ENCODE assay signal across 9 mouse cellular contexts in genomic region chr17:25830200-25830753, GRCm38 (mm10). TPM values are rescaled to one million over a fixed set of nuclear protein-coding genes. Genes with fewer than 3 reads are reported as not detected.
A peak's percentile ranks its signal among the peaks of the same experiment; 100 is the strongest.
DNase-seq lines count a peak whose midpoint lies in the region; ATAC-seq and TF ChIP-seq lines count a peak whose summit lies in the region.
"Had no signal": no experiment of that assay in that cellular context is flagged by ENCODE, and none has a peak within 500 bp of the region (broad histone marks: within the 10 kb centered on the region; RNA-seq: fewer than 3 reads in every experiment).

No protein-coding gene starts in this region.

- 83% methylated on average over 4 of the region's 4 CpGs for WGBS in lung, postnatal 0 days
- 87% methylated on average over 4 of the region's 4 CpGs for WGBS in limb, embryonic 14.5 days
- 80% methylated on average over 4 of the region's 4 CpGs for WGBS in stomach, embryonic 15.5 days

- no peak for TF ChIP-seq CTCF in lung, postnatal 0 days (IDR thresholded peaks at IDR 0.05)

- H3K4me1 ChIP-seq in lung, postnatal 0 days (ENCODE audit: insufficient read depth, low read depth, low read length): peaks cover 35% of the 10 kb centered on the region
- peaks cover 40% of the 10 kb centered on the region for H3K4me1 ChIP-seq in limb, embryonic 14.5 days (ENCODE audit: control insufficient read depth, insufficient read depth, low read length)
- peaks cover 61% of the 10 kb centered on the region for H3K4me1 ChIP-seq in stomach, embryonic 15.5 days

- no peak for TF ChIP-seq EP300 in lung, postnatal 0 days (IDR thresholded peaks at IDR 0.05)

- no peak overlapping the region for H3K9ac ChIP-seq in lung, postnatal 0 days (replicated peaks; ENCODE audit: low read depth)
- H3K9ac ChIP-seq in limb, embryonic 14.5 days (ENCODE audit: low read depth, low read length, severe bottlenecking): no peak overlapping the region; the same call in 1 of the 2 replicates
- H3K9ac ChIP-seq in stomach, embryonic 15.5 days: no peak overlapping the region

- no peak overlapping the region for H3K4me3 ChIP-seq in lung, postnatal 0 days (ENCODE audit: low read depth, low read length)
- peak overlapping the region; percentile 67 for H3K4me3 ChIP-seq in limb, embryonic 14.5 days (replicated peaks; ENCODE audit: low read length)
- peak overlapping the region; percentile 89; the same call in 1 of the 2 replicates for H3K4me3 ChIP-seq in stomach, embryonic 15.5 days (replicated peaks)

- H3K27me3 ChIP-seq in lung, postnatal 0 days (replicated peaks; ENCODE audit: insufficient read depth, low read length): no peaks in the 10 kb centered on the region
- no peaks in the 10 kb centered on the region for H3K27me3 ChIP-seq in limb, embryonic 14.5 days (ENCODE audit: control insufficient read depth, insufficient read depth, low read length)
- H3K27me3 ChIP-seq in stomach, embryonic 15.5 days (replicated peaks): no peaks in the 10 kb centered on the region

- no peaks in the 10 kb centered on the region for H3K9me3 ChIP-seq in lung, postnatal 0 days (ENCODE audit: low read length)
- H3K9me3 ChIP-seq in limb, embryonic 14.5 days (ENCODE audit: control insufficient read depth, low read length): no peaks in the 10 kb centered on the region
- no peaks in the 10 kb centered on the region for H3K9me3 ChIP-seq in stomach, embryonic 15.5 days

- TF ChIP-seq POLR2A in limb, embryonic 14.5 days (IDR thresholded peaks at IDR 0.05; ENCODE audit: borderline replicate concordance, extremely low read depth, insufficient read depth, insufficient read length): no peak

- peak; percentile 64 for DNase-seq in cerebellum, adult 9-11 months
- no peak for DNase-seq in cerebellum, postnatal 25 days
- no peak for DNase-seq in lung, postnatal 0 days (ENCODE audit: low spot score)
- no peak for DNase-seq in lung, postnatal 4 days
- no peak for DNase-seq in limb, embryonic 14.5 days (ENCODE audit: low spot score)
- no peak for DNase-seq in cerebellum, postnatal 14 days
- no peak for DNase-seq in ovary, postnatal 10 days (ENCODE audit: low spot score)
- DNase-seq: right cerebral cortex, postnatal 25 days had no signal

- H3K4me2 ChIP-seq in lung, postnatal 0 days (replicated peaks; ENCODE audit: low read depth, low read length): 0 out of 2 replicates have a peak overlapping the region, but pooled peaks have one; percentile 85
- H3K4me2 ChIP-seq in limb, embryonic 14.5 days (replicated peaks; ENCODE audit: low read depth, low read length, severe bottlenecking): peak overlapping the region; percentile 79
- H3K4me2 ChIP-seq in stomach, embryonic 15.5 days: peak overlapping the region; percentile 95

- H3K27ac ChIP-seq in lung, postnatal 0 days (ENCODE audit: low read length): no peak overlapping the region
- H3K27ac ChIP-seq in limb, embryonic 14.5 days (replicated peaks; ENCODE audit: low read depth, low read length): no peak overlapping the region
- H3K27ac ChIP-seq in stomach, embryonic 15.5 days: peak overlapping the region; percentile 91; the same call in 1 of the 2 replicates

- ATAC-seq in lung, postnatal 0 days: no peak
- no peak for ATAC-seq in limb, embryonic 14.5 days (ENCODE audit: low FRiP score, low read depth)
- no peak for ATAC-seq in stomach, embryonic 15.5 days (ENCODE audit: insufficient read depth, low FRiP score, low read depth)

- H3K36me3 ChIP-seq in lung, postnatal 0 days (ENCODE audit: insufficient read depth, low read length): 0 out of 2 replicates have a peak, but pooled peaks cover 11% of the 10 kb centered on the region
- peaks cover 48% of the 10 kb centered on the region for H3K36me3 ChIP-seq in limb, embryonic 14.5 days (ENCODE audit: control insufficient read depth, insufficient read depth, low read length)
- peaks cover 19% of the 10 kb centered on the region for H3K36me3 ChIP-seq in stomach, embryonic 15.5 days

RNA-seq across cellular contexts. Expression of gene Jmjd8, which starts 1.6 kb away (rescaled TPM):
- polyA plus RNA-seq in lung, postnatal 0 days (2015; fragmentation: Nextera tagmentation; extraction: Ambion mirVana): 27.3 and 28.0 TPM in 2 replicates
- polyA plus RNA-seq in limb, embryonic 14.5 days (2012; rRNA removed): 64.4 and 79.2 TPM in 2 replicates
- 41.5 and 46.3 TPM in 2 replicates for polyA plus RNA-seq in limb, embryonic 14.5 days (2014; fragmentation: Nextera tagmentation; extraction: Ambion mirVana)
- polyA plus RNA-seq in stomach, embryonic 15.5 days (2015; fragmentation: Nextera tagmentation; extraction: Ambion mirVana): 50.5 and 54.6 TPM in 2 replicates

RNA-seq across cellular contexts. Expression of gene Stub1, which starts 2.9 kb away (rescaled TPM):
- 196 and 198 TPM in 2 replicates for polyA plus RNA-seq in lung, postnatal 0 days (2015; fragmentation: Nextera tagmentation; extraction: Ambion mirVana)
- 335 and 338 TPM in 2 replicates for polyA plus RNA-seq in limb, embryonic 14.5 days (2012; rRNA removed)
- 349 and 350 TPM in 2 replicates for polyA plus RNA-seq in limb, embryonic 14.5 days (2014; fragmentation: Nextera tagmentation; extraction: Ambion mirVana)
- polyA plus RNA-seq in stomach, embryonic 15.5 days (2015; fragmentation: Nextera tagmentation; extraction: Ambion mirVana): 312 and 319 TPM in 2 replicates

RNA-seq across cellular contexts. Expression of gene Rhbdl1, which starts 6.8 kb away (rescaled TPM):
- polyA plus RNA-seq in lung, postnatal 0 days (2015; fragmentation: Nextera tagmentation; extraction: Ambion mirVana): 1.4 and 1.7 TPM in 2 replicates
- polyA plus RNA-seq in limb, embryonic 14.5 days (2012; rRNA removed): 11.7 and 12.9 TPM in 2 replicates
- 1.9 and 2.3 TPM in 2 replicates for polyA plus RNA-seq in limb, embryonic 14.5 days (2014; fragmentation: Nextera tagmentation; extraction: Ambion mirVana)
- 1.6 and 2.4 TPM in 2 replicates for polyA plus RNA-seq in stomach, embryonic 15.5 days (2015; fragmentation: Nextera tagmentation; extraction: Ambion mirVana)

RNA-seq across cellular contexts. Expression of gene Wdr24, which starts 6.8 kb away (rescaled TPM):
- 14.9 and 15.0 TPM in 2 replicates for polyA plus RNA-seq in lung, postnatal 0 days (2015; fragmentation: Nextera tagmentation; extraction: Ambion mirVana)
- 45.1 and 56.1 TPM in 2 replicates for polyA plus RNA-seq in limb, embryonic 14.5 days (2012; rRNA removed)
- polyA plus RNA-seq in limb, embryonic 14.5 days (2014; fragmentation: Nextera tagmentation; extraction: Ambion mirVana): 26.0 and 27.7 TPM in 2 replicates
- 24.3 and 25.5 TPM in 2 replicates for polyA plus RNA-seq in stomach, embryonic 15.5 days (2015; fragmentation: Nextera tagmentation; extraction: Ambion mirVana)

RNA-seq across cellular contexts. Expression of gene Gm20683, which starts 11.3 kb away (rescaled TPM):
- polyA plus RNA-seq in lung, postnatal 0 days (2015; fragmentation: Nextera tagmentation; extraction: Ambion mirVana): 0.86 and 1.1 TPM in 2 replicates
- 13.0 and 19.4 TPM in 2 replicates for polyA plus RNA-seq in limb, embryonic 14.5 days (2012; rRNA removed)
- 2.2 and 2.5 TPM in 2 replicates for polyA plus RNA-seq in limb, embryonic 14.5 days (2014; fragmentation: Nextera tagmentation; extraction: Ambion mirVana)
- 1.6 and 2.7 TPM in 2 replicates for polyA plus RNA-seq in stomach, embryonic 15.5 days (2015; fragmentation: Nextera tagmentation; extraction: Ambion mirVana)
